Mouse (Mus musculus) B cell, adult (primary cell): ENCODE results near the gene Ckap2. TPM values are rescaled to one million over a fixed set of nuclear protein-coding genes. Genes with fewer than 3 reads are reported as not detected.

ENCODE experiments used
- total RNA-seq: library from RNA; stranded (reverse); gene quantifications from 4 replicates; pipeline ENCODE4 v1.2.4, GENCODE M21; 2023; ENCODE audit not compliant: inconsistent age

The Ckap2 gene
- 1.7 to 2.7 TPM (median 2.1 TPM) in 4 replicates for total RNA-seq

DNA sequence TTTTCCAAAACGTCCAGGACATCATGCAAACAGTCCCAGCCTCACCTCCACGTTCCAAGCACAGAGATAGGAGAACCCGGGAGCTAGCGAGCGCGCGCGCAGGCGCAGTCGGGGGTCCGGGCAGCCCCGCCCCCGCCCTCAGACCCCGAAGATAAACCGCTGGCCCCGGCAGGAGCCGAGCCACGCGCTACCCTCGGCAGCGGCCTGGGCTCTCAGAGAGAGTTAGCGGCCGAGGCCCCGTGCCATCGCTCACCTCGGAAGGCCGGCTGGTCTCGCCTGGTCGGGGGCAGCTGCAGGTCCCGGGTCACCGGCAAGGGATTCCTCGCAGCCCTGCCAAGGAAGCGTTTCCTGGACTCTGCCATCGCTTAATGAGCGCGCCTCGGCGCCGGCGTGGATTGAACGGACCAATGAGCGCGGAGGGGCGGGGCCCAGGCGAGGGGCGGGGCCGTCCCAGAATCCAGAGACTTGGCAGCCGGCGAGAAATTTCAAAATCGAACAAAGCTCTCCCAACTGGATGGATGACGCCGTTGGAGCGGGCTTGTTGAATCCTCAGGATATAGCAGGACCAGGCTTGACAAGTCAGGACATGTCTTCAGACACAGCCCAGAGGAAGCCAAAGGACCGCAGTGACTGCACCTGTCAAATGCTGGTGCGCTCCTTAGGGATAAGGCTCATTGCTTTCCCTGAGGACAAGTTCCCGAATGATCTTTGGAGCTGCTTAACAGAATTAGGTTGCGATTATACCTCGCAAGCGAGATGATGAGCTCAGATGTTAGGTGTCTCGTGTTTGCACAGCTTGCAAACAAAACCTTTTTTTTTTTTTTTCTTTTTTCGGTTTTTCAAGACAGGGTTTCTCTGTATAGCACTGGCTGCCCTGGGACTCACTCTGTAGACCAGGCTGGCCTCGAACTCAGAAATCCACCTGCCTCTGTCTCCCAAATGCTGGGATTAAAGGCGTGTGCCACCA, at the start of gene Ckap2:
Gene Ckap2, minus strand, starts transcription at position 389 of the 967 bp plus-strand sequence.

DNA sequence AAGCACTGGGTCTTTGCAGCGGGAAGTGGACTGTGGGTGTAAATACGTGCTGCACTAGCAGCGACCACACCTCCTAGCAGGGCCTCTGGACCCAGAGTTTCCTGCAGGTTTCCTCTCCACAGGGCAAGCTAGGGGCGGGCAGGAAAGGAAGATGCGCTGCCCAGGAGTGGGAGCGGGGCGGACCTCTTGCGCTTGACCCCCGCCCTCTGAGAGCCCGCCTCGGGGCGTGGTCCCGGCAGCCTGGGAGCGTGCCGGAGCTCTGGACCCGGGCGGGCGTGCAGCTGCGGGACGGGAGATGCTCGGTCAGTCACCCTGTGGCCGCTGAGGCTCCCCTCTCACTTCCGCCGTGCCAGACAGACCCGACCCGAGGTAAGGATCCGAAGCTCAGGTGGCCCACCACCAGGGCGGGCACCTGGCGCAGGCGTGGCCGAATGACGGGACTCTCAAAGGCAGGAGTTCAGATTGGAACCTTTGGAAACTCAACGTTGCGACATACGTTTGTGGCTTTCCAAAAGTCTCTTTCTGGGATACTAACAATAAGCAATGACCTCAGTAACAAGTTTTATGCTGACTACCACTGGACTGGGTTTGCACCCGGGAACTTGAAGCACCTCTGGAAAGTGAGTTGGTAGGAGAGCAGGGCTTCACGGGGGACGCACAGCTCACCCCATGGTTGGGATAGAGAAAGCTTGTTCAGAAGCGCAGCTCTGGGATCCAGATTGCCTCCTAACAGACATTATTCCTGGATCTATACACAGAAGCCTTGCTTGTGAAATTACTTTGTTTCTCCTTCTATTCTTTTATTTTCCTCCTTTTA, 41.6 kb upstream of the Ckap2 start, which contains the start of gene Thsd1:
Gene Thsd1, plus strand, starts transcription at position 253 of the 817 bp plus-strand sequence.

DNA sequence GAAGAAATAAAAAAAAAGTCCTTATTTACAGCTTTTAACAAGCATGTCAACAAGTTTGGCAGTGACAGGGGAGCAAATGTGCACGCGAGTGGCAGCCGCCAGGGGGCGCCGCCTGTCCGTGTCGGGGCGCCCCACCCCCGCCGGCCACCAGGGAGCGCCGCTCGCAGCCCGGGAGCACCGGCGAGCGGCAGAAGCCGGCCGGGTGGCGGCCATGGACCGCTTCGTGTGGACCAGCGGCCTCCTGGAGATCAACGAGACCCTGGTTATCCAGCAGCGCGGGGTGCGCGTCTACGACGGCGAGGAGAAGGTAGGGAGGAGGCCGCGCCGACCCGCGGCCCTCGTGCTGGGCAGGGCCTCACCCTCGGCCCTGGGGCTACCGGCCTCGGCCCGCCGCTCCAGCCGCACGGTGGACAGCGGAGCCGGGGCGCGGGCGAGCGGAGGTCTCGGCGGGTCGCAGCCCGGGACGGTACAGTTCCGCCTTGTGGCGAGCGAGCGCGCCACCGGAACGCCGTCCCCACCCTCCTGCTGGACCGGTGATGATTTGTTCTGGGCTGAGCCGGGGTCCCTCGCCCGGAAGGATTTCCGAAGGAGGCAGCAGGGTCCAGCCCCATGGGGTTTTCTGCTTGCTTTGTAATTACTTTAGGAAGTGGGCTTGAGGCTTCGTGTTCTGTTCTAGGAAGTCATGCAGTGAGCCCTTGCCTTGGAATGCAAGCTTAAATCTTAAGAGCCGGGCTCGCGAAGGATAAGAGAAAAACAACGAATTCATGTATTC, 7.2 kb upstream of the Ckap2 start, which contains the start of gene Vps36:
Gene Vps36, plus strand, starts transcription at position 150 of the 772 bp plus-strand sequence.

DNA sequence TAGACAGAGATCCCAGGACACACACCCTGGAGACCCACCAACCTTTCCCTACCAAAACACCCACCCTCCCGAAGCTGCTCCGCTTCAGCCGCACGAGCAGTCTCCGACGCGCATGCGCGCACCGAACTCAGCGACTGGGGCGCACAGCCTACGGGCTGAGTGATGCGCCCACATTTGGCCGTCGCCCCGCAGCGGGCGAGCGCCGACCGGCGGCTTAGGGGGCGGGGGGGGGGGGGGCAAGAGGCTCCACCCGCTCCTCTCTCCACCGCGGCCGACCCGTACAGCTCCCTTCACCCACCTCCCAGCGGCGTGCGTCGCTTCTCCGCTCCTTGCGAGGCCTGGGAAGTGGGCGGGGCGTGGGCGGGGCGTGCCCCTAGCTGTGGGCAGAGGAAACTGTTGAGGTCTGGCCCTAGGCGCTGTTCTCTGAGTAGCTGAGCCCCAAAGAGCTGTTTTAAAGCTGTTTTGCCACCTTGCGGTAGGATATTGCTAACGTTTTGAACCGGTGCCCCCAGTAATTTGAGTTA, 19.5 kb downstream of the Ckap2 start, which contains the start of gene Nek3:
Gene Nek3, minus strand, starts transcription at position 356 of the 524 bp plus-strand sequence.

DNA sequence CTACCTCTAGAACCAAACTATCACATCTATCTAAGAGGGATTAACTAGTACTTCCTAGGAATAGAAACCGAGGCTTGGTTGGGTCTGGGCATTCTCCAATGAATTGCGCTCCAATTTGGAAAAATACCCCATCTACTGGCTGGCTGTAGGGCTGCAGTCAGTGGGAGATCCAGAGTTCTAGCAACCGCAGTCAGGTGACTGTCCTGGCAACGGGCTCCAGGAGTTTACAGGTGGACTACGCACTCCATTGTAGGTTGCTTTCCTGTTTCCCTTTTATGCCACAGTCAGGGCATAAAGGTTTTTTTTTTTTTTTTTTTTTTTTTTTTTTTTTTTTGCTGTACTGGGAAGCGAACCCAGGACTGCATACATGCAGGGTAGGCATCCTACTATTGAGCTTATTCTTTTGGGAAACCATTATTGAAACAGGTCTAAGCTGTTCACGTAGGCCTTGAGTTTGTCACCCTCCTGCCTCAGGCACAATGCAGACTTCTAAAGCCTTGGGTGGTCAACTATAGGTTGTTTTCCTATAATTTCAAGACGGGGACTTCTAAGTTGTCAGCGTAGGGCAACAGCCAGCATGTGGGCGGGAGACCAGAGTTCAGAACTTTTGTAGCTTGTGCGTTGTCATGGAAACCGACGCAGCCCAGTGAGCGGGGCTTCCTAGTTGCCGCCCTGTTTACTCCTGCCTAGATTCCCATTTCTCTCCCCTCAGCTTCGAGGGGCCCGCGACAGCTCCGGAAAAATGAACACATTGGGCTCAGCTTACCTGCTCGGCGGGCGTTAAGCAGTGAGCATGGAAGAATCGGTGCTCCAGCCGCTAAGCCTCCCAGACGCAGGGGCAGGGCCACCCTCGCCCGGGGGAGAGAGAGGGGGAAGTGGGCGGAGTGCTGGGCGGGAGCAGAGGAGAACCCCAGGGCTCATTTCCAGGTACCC, 61.1 kb downstream of the Ckap2 start, which contains the start of gene Nek5:
Gene Nek5, minus strand, starts transcription at position 834 of the 933 bp plus-strand sequence.

Other genes starting within 250 kb of the Ckap2 start
- not detected in 4 replicates for gene Defb35, start 247.5 kb downstream of the Ckap2 start, total RNA-seq
- gene Defb13, start 239.1 kb downstream of the Ckap2 start, total RNA-seq: not detected in 4 replicates
- gene Fam90a1a, start 227.1 kb downstream of the Ckap2 start, total RNA-seq: not detected in 4 replicates
- not detected in 4 replicates for gene Ccdc70, start 216.0 kb downstream of the Ckap2 start, total RNA-seq
- 0.19 to 0.58 TPM (median 0.36 TPM) in 4 replicates for gene Atp7b, start 125.5 kb downstream of the Ckap2 start, total RNA-seq
- gene Alg11, start 125.1 kb downstream of the Ckap2 start, total RNA-seq: 14.8 to 24.1 TPM (median 20.4 TPM) in 4 replicates
- gene Nek5, start 60.8 kb downstream of the Ckap2 start, total RNA-seq: not detected in 4 replicates
- gene Nek3, start 19.4 kb downstream of the Ckap2 start, total RNA-seq: 4.6 to 6.4 TPM (median 5.3 TPM) in 4 replicates
- 24.5 to 32.8 TPM (median 27.5 TPM) in 4 replicates for gene Vps36, start 7.0 kb upstream of the Ckap2 start, total RNA-seq
- gene Thsd1, start 41.5 kb upstream of the Ckap2 start, total RNA-seq: 0.18 to 0.55 TPM (median 0.45 TPM) in 4 replicates
- gene Tpte, start 97.6 kb upstream of the Ckap2 start, total RNA-seq: not detected in 4 replicates
- gene Slc25a15, start 212.8 kb upstream of the Ckap2 start, total RNA-seq: 5.8 to 7.7 TPM (median 6.9 TPM) in 4 replicates
- gene Mrps31, start 225.5 kb upstream of the Ckap2 start, total RNA-seq: 9.0 to 11.9 TPM (median 10.9 TPM) in 4 replicates